Mouse (Mus musculus) hindbrain, embryonic 16.5 days (tissue): ENCODE results near the gene Dld. TPM values are rescaled to one million over a fixed set of nuclear protein-coding genes. Genes with fewer than 3 reads are reported as not detected.

Source experiments
- ATAC-seq: fragments of 200-750 bp; cut with Nextera tagmentation; 2 replicates; pipeline ENCODE4 v1.8.0; 2017; ENCODE audit warnings: moderate TSS enrichment, moderate library complexity
- H3K27ac ChIP-seq: fragments of 300-500 bp; sonication (generic); 2 replicates; pipeline ENCODE4 v1.5.1; 2014; ENCODE audit warnings: low read depth, mild to moderate bottlenecking, control low read depth, low read length, moderate library complexity
- H3K27me3 ChIP-seq: fragments of 300-500 bp; sonication (generic); replicated peaks from 2 replicates; pipeline ENCODE4 v1.6.1; 2014; ENCODE audit warnings: low read length; ENCODE audit not compliant: control insufficient read depth, insufficient read depth
- H3K36me3 ChIP-seq: fragments of 300-500 bp; sonication (generic); 2 replicates; pipeline ENCODE4 v1.6.1; 2014; ENCODE audit warnings: mild to moderate bottlenecking, low read length, moderate library complexity, mixed read lengths; ENCODE audit not compliant: control insufficient read depth, insufficient read depth
- H3K4me1 ChIP-seq: fragments of 300-500 bp; sonication (generic); 2 replicates; pipeline ENCODE4 v1.6.1; 2014; ENCODE audit warnings: low read depth, low read length; ENCODE audit not compliant: control insufficient read depth, insufficient read depth
- H3K4me2 ChIP-seq: fragments of 300-500 bp; sonication (generic); 2 replicates; pipeline ENCODE4 v1.6.1; 2014; ENCODE audit warnings: mild to moderate bottlenecking, low read length, control low read depth, moderate library complexity
- H3K4me3 ChIP-seq: fragments of 300-500 bp; sonication (generic); 2 replicates; pipeline ENCODE4 v1.5.1; 2014; ENCODE audit warnings: mild to moderate bottlenecking, low read length, control low read depth, moderate library complexity
- H3K9ac ChIP-seq: fragments of 300-500 bp; sonication (generic); 2 replicates; pipeline ENCODE4 v1.6.1; 2014; ENCODE audit warnings: low read depth, mild to moderate bottlenecking, control low read depth, low read length, moderate library complexity
- H3K9me3 ChIP-seq: fragments of 300-500 bp; sonication (generic); 2 replicates; pipeline ENCODE4 v1.6.1; 2014; ENCODE audit warnings: mild to moderate bottlenecking, low read length, moderate library complexity; ENCODE audit not compliant: control insufficient read depth
- WGBS: fragments of 180-500 bp; shearing (Covaris S2); extraction: QIAGEN DNeasy Blood & Tissue Kit; methylation state at CpG from one replicate; pipeline ENCODE4 v1.1.7; 2014; 5-methylcytosine and 5-hydroxymethylcytosine counted together
- polyA plus RNA-seq: library from polyadenylated mRNA; unstranded; fragments of >200 nt; fragmentation: Nextera tagmentation; extraction: Ambion mirVana; gene quantifications from 2 replicates; pipeline ENCODE4 v1.2.1, GENCODE M21; 2015

Gene Dld
- polyA plus RNA-seq, 1 experiment from 2014 or later = 130 TPM

DNA sequence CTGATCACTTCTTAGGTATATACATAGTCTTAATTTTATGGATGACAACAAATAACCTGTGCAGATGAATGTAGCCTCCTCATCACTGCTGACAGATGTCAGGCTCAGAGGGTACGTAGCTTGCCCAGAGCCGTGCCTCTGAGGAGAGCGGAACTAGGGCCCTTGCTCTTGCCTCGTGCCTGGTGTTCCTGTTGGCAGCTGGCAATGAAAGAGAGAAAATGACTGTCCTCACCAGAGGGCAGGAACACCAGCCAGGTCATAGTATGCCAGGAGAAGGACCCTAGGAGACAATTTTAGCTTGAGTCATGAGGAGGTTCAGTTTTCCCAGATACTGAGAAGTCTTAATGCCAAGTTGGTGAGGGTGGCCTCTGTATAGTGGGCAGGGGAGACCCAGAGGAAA is 38.1 kb downstream of the Dld start:
- no peaks in the 10 kb centered on the region for H3K36me3 ChIP-seq
- peaks cover 5% of the 10 kb centered on the region; the same call in 1 of the 2 replicates for H3K9me3 ChIP-seq
- H3K4me1 ChIP-seq = no peaks in the 10 kb centered on the region; the same call in 1 of the 2 replicates
- no peak overlapping the region for H3K4me2 ChIP-seq
- no peaks in the 10 kb centered on the region for H3K27me3 ChIP-seq
- no peak for ATAC-seq
- H3K4me3 ChIP-seq = no peak overlapping the region
- no peak overlapping the region for H3K9ac ChIP-seq
- no peak overlapping the region for H3K27ac ChIP-seq
- WGBS = 86% methylated on average over 4 of the region's 4 CpGs

DNA sequence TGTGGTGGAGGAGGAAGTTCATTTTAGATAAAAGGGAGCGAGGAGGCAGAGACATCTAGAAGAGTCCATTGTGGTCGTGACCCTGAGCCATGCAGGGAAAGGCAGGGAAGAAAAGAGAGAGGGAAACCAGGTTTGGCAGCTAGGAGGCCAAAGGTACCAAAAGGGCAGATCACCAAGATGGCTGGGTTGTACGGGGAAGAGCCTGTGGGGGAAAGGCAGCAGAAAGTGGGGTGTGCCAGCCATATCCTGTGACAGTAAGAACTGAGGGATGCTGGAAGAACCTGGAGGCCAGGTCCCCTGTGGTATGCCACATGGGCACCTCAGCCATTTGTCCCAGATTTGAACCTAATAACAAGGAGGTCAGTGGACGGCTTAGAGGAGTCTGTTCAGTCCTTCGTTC is 39.0 kb downstream of the Dld start:
- Histone ChIP-seq H3K4me1 (no peaks in the 10 kb centered on the region; the same call in 1 of the 2 replicates), H3K9ac (no peak overlapping the region), H3K4me2 (no peak overlapping the region), H3K9me3 (peaks cover 5% of the 10 kb centered on the region; the same call in 1 of the 2 replicates), H3K27ac (no peak overlapping the region), H3K27me3 (no peaks in the 10 kb centered on the region), H3K4me3 (no peak overlapping the region), H3K36me3 (no peaks in the 10 kb centered on the region)
- WGBS = 88% methylated on average over 5 of the region's 5 CpGs
- ATAC-seq = no peak

DNA sequence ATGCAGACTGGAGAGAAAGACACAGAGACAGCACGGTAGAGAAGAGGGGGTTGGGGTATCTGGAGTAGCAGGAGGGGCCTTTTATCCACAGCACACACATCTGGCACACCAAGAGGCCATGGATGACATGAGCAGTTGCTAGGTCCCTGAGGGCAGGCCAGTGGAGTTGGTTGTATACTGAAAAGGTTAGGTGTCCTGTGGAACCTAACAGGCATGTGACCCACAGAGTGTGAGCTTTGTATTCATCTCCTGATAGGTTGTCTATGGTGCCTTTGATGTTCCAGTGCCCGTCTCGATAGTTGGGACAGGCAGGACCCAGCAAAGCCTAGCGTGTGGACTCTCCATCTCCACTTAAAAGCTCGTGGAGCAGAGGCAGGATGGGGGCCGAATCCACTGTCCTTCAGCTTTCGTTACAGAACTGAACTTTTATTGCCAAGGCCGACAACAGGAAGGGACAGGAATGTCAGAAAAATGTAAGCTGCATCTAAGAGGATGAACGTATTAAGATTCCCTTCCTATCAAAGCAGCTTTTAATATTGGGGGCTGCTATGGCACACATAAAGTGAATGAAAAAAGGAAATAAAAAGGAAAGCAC is 39.5 kb downstream of the Dld start:
- 84% methylated on average over 9 of the region's 9 CpGs for WGBS
- Histone ChIP-seq H3K27me3 (no peaks in the 10 kb centered on the region), H3K27ac (no peak overlapping the region), H3K4me1 (no peaks in the 10 kb centered on the region; the same call in 1 of the 2 replicates), H3K9me3 (peaks cover 5% of the 10 kb centered on the region; the same call in 1 of the 2 replicates), H3K4me3 (no peak overlapping the region), H3K9ac (no peak overlapping the region), H3K4me2 (no peak overlapping the region), H3K36me3 (no peaks in the 10 kb centered on the region)
- no peak for ATAC-seq

DNA sequence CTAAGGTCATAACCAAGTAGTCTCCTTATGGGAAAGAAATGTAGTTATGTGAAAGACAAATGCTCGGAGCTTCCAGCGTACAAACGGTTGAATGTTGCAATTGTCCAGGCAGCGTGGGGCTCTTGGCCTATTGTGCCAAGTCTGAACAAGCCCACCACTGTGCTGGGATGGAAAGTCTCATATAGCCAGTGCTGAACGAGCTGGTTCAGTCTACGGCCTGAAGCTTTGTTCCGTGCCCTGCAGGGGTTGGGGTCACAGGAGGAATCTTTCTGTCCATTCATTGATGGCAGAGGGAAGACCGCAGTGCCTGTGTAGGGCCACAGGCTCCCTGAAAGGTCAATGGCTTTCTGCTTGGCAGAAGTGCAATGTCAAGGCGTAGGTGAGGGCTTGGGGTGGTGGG is 40.6 kb downstream of the Dld start:
- Histone ChIP-seq H3K9me3 (peaks cover 5% of the 10 kb centered on the region; the same call in 1 of the 2 replicates), H3K27me3 (no peaks in the 10 kb centered on the region), H3K4me1 (no peaks in the 10 kb centered on the region), H3K9ac (no peak overlapping the region), H3K27ac (no peak overlapping the region), H3K4me2 (no peak overlapping the region), H3K36me3 (no peaks in the 10 kb centered on the region), H3K4me3 (no peak overlapping the region)
- WGBS = 26% methylated on average over 9 of the region's 9 CpGs
- no peak for ATAC-seq

DNA sequence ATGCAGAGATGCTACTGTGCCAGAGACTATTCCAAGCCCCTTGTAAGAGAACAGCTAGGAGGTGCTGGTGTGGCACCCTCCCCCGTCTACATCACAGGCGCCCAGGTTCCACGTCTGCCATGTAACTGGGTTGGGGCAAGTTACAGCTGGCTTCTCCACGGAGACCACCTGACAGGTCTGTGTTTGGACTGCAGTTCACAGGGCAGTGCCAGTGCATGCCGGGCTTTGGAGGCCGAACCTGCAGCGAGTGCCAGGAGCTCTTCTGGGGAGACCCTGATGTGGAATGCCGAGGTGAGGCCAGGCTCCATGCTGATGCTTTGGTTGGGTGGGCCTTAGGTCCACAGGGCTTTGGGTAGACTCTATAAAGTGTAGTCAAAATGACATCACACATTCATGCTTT is 43.5 kb downstream of the Dld start:
- H3K27ac ChIP-seq = no peak overlapping the region
- H3K9ac ChIP-seq = no peak overlapping the region
- no peak overlapping the region for H3K4me2 ChIP-seq
- 90% methylated on average over 8 of the region's 8 CpGs for WGBS
- H3K4me3 ChIP-seq = no peak overlapping the region
- no peaks in the 10 kb centered on the region for H3K27me3 ChIP-seq
- H3K4me1 ChIP-seq = no peaks in the 10 kb centered on the region
- ATAC-seq = no peak
- H3K9me3 ChIP-seq = no peaks in the 10 kb centered on the region
- no peaks in the 10 kb centered on the region for H3K36me3 ChIP-seq

DNA sequence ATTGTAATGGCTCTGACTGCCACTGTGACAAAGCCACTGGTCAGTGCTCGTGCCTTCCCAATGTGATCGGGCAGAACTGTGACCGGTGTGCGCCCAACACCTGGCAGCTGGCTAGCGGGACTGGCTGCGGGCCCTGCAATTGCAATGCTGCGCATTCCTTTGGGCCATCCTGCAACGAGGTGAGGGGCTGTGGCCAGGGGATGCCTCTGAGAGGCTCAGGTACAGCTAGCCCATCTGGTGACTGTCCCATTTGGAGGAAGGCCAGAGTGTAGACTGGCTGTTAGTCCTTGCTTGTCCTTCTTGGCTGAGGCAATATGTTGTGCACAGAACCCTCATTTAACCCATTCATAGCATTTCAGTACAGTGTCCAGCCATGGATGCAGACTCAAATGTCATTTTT is 44.2 kb downstream of the Dld start:
- no peaks in the 10 kb centered on the region for H3K36me3 ChIP-seq
- H3K27ac ChIP-seq = no peak overlapping the region
- H3K9me3 ChIP-seq = no peaks in the 10 kb centered on the region
- H3K4me1 ChIP-seq = no peaks in the 10 kb centered on the region
- 85% methylated on average over 8 of the region's 8 CpGs for WGBS
- no peak overlapping the region for H3K9ac ChIP-seq
- no peak overlapping the region for H3K4me3 ChIP-seq
- no peak overlapping the region for H3K4me2 ChIP-seq
- H3K27me3 ChIP-seq = no peaks in the 10 kb centered on the region
- peak; percentile 18; the same call in 1 of the 2 replicates for ATAC-seq

DNA sequence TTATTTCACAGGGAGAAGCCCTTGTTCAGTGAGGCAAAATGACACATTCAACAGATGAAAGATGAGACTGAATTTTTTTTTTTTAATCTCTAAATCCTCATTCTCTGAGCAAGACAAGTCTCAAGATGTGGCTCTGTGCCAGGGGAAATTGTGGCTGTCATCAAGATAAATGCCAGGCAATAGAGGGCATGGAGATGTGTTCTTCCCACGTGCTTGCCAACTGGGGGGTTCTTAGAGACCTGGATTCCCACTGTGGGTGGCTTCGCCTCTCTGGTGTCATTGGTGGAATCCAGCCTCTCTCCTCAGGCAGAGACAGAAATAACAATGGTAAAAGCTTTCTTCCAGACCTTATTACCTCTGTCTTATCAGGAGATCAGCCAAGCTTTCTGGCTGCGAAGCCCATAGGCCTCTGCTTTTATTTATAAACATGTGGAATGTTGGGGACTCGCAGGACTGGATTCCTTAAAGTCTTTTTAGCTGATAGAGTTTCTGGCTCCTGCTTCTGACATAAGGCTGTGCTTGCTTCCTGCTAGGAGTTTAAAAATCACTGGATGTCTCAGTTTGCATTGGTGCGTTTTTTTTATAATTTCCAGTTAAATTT is 45.1 kb downstream of the Dld start:
- no peak for ATAC-seq
- no peaks in the 10 kb centered on the region for H3K4me1 ChIP-seq
- H3K36me3 ChIP-seq = no peaks in the 10 kb centered on the region; the same call in 1 of the 2 replicates
- H3K27me3 ChIP-seq = no peaks in the 10 kb centered on the region
- H3K27ac ChIP-seq = no peak overlapping the region
- H3K9ac ChIP-seq = no peak overlapping the region
- no peak overlapping the region for H3K4me2 ChIP-seq
- H3K9me3 ChIP-seq = no peaks in the 10 kb centered on the region
- whole genome bisulfite sequencing = 65% methylated on average over 5 of the region's 5 CpGs
- H3K4me3 ChIP-seq = no peak overlapping the region

DNA sequence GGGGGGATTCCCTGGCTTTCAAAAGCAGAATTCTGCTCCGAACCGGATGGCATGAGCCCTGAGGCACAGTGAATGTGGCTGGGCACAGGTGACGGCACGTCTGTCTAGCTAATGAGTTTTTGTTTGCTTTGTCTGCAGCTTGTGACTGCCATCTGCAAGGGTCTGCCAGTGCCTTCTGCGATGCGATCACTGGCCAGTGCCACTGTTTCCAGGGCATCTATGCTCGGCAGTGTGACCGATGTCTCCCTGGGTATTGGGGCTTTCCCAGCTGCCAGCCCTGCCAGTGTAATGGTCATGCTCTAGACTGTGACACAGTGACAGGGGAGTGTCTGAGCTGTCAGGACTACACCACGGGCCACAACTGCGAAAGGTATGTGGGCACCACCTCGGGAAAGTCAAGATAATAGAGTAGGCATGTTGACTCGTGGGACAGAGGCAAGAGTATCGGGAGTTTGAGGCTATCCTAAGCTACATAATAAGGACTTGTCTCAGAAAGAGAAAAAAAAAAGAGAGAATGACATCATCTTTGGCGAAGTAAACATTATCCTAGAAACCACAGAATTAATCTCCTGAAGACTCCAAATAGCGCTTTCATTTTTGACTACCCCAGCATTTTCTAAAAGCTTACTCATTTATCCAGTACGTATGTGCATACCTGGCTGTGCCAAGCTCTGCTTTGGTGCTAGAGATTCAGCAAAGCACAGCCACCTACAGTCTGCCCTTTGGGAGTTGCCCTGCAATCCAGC is 48.3 kb downstream of the Dld start:
- peaks cover 2% of the 10 kb centered on the region; the same call in 1 of the 2 replicates for H3K36me3 ChIP-seq
- H3K4me3 ChIP-seq = no peak overlapping the region
- no peaks in the 10 kb centered on the region for H3K4me1 ChIP-seq
- no peak overlapping the region for H3K27ac ChIP-seq
- H3K27me3 ChIP-seq = no peaks in the 10 kb centered on the region
- ATAC-seq = peak; percentile 74
- 69% methylated on average over 16 of the region's 16 CpGs for whole genome bisulfite sequencing
- no peaks in the 10 kb centered on the region for H3K9me3 ChIP-seq
- H3K4me2 ChIP-seq = no peak overlapping the region
- H3K9ac ChIP-seq = no peak overlapping the region

DNA sequence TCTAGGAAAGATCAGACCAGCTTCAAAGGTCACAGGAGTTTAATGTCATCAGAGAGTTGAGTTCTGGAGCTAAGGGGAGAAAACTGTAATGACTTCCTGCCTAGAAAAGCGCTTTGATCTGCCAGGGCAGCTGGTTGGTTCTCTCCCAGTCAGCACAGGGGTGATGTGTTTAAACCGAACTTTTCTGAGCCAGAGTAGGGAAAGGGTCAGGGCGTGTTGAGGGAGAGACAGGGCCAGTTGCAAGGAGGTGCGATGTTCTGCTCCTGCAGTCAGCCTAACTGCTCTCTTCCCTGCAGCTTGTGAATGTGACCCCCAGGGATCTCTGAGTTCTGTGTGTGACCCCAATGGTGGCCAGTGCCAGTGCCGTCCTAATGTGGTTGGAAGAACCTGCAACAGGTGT is 49.0 kb downstream of the Dld start:
- WGBS = 74% methylated on average over 5 of the region's 5 CpGs
- no peaks in the 10 kb centered on the region for H3K9me3 ChIP-seq
- no peak overlapping the region for H3K4me3 ChIP-seq
- no peaks in the 10 kb centered on the region for H3K4me1 ChIP-seq
- 0 out of 2 replicates have a peak, but pooled peaks have one; percentile 7 for ATAC-seq
- peaks cover 2% of the 10 kb centered on the region; the same call in 1 of the 2 replicates for H3K36me3 ChIP-seq
- no peak overlapping the region for H3K4me2 ChIP-seq
- H3K9ac ChIP-seq = no peak overlapping the region
- no peak overlapping the region for H3K27ac ChIP-seq
- H3K27me3 ChIP-seq = no peaks in the 10 kb centered on the region
